Mouse (Mus musculus): ENCODE results near the gene Slc5a6.
"Not testable (repeated sequence)": the region's sequence is repeated elsewhere in the genome, so short reads cannot be mapped to it uniquely, and the experiment has no call there.

Gene Slc5a6

DNA sequence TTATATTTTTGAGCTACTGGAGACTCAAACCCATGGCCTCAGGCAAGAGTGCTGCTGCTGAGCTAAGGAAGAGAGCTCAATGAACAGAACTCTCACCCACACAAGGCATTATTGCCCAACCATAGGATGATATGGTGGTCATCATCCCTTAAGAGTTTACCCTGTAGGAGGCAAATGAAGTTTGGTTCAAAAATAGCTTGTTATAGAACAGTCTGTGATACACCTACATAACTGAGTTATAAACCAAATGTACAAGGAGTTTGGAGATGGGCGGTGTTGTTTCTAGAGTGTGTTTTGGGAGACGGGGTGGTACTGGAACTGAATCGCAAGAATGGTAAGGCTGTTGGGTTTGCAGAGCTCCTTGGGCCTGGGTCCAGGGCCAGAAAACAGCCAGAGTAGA, 21.1 kb upstream of the Slc5a6 start:
- no peak for DNase-seq (ENCODE audit: low spot score in 2 of 2)

DNA sequence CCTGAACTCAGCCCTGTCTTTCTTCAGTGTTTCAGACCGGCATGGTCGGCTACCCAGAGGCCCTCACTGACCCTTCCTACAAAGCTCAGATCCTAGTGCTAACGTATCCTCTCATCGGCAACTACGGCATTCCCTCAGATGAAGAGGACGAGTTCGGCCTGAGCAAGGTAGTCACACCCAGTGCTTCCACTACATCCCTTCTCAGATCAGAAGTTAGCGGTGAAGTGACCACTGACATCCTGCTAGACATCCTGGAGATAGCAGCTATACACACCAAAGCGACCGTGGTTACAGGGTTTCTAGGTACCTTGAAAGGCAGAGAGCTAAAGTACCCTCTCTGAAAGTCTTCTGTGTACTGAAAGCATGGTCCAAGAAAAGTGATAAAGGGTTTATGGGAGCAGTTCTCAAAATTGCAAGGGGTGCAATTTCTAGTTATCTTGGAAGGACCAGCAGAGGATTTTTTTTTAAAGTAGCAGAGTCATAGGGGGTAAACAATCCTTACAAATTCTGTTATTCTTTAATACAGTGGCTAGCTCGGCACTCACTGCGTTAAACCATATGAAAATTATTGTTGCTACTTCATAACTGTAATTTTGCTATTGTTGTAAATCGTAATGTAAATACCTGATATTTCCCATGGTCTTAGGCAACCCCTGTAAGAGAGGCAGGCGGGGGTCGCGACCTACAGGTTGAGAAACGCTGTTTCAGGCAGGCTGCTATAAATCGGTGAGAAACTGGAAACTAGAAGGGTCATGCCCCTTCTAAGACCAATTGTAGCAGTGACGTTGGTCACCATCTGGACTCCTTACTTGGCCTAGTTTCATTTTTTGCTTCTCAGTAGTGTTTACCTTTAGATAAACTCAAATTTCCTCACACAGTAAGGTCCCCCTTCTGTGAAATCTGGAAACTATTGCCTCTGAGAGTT, 6.8 kb upstream of the Slc5a6 start:
- DNase-seq (ENCODE audit: low spot score in 2 of 2) = no peak

DNA sequence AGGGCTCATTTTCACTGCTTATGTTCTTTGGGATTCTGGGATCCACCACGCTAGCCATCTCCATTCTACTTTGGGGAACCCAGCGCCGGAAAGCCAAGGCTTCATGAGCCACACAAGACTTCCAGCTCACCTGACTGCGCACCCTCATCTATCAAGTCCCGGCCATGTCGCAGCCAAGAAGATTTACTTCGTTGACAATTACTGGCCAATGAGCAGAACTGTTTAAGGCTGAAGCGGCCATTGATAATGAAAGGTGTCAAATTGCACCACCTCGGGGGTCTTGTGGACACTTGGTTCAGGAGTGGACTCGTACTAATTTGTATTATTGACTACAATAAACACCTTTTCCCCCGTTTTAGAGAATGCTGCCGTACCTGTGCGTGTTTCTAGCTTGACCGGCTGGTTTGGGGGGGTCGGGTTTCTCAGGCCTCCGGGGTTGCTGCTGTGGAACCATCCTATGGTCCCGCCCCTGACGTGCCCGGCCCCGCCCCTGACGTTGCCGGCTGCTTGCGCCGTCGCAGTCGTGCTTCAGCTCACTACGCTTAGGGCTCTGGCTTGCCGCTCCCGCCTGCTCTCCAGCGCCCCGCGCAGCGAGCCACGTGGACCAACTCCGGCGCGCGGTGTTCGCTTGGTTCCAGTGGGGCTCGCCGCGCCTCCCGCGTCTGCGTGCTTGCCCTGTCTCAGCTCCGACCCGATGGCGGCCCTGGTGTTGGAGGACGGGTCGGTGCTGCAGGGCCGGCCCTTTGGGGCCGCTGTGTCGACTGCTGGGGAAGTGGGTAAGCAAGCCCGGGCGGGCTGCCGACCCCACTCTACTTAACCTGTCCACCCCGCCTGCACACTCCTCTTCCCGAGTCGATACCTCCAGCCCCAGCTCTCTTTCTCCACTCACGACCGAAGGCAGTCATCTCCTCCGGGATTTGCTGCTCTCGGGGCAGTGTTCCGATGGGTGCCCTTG, 5.8 kb upstream of the Slc5a6 start, which contains the start of gene Cad:
TSS of gene Cad (plus strand) at position 520 of the 955 bp plus-strand sequence.
- DNase-seq (ENCODE audit: low spot score in 2 of 2) = peak; percentile 94 to 95

DNA sequence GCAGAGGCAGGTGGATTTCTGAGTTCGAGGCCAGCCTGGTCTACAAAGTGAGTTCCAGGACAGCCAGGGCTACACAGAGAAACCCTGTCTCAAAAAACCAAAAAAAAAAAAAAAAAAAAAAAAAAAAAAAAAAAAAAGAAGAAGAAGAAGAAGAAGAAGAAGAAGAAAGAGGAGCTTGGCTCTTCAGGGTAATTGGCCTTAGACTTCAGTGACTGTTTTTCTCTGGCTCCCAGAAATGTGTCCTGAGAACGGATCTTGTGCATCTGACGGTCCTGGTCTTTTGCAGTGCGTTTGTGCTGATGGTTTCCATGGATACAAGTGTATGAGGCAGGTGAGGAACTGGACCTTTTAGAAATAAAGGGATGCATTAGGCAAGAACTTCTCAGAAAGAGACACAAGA, 5.0 kb upstream of the Slc5a6 start:
- DNase-seq (ENCODE audit: low spot score in 2 of 2) = not testable (repeated sequence)

DNA sequence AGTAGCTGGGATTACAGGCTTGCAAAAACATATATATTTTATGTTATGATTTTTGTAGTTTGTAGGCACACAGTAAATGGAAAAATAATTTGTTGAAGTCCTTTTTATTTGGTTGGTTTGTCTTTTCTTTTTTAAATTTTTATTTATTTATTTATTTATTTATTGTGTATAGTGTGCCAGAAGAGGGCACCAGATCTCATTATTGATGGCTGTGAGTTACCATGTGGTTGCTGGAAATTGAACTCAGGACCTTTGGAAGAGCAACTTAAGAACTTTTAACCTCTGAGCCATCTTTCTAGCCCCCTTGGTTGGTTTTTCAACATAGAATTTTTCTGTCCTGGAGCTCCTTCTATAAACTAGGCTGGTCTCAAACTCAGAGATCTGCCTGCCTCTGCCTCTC, 1.7 kb upstream of the Slc5a6 start:
- no peak for DNase-seq (ENCODE audit: low spot score in 2 of 2)

DNA sequence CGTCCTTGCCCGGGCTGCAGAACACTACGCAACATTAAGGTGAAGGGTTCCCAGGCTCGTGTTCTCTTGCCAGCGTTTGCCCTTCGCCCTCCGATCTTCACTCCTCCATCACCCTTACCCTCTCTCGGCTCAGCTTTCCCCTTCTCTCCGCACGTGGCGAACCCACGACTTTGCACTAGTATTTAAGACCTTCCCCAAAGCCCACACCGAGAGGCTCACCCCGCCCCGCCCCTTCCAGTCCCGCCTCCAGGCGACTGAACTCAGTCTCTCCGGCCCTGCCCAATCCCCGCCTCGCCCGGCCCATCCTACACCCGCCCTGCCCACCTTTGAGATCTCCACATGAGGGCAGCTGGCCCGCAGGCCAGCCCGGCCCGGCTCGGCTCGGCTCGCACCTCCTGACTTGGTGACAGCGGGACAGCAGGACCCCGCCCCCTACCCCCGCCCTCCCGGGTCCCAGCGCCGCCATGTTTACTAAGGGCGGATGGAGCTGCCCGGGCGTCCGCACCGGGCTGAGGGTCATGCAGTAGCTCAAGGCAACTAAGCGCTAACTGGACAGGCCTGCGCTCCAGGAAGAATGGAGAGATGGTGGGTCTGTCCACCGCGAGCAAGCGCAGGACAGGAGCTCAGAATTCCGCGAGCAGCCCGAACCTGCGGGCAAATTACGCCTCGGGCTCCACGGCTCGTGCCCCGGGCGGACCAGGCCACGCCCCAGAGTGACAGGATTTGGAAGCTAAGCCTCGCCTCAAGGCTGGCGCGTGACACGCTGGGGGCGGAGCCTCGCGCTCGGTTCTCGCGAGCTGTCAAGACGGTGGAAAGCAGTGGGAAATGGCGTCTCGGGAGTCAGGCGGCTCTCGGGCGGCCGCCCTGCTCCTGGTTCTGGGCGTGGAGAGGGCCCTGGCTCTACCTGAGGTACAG, 619 bp downstream of the Slc5a6 start, which contains the start of gene Atraid:
TSS of gene Atraid (plus strand) at position 465 of the 915 bp plus-strand sequence.
- DNase-seq (ENCODE audit: low spot score in 2 of 2) = peak; percentile 97 to 99

DNA sequence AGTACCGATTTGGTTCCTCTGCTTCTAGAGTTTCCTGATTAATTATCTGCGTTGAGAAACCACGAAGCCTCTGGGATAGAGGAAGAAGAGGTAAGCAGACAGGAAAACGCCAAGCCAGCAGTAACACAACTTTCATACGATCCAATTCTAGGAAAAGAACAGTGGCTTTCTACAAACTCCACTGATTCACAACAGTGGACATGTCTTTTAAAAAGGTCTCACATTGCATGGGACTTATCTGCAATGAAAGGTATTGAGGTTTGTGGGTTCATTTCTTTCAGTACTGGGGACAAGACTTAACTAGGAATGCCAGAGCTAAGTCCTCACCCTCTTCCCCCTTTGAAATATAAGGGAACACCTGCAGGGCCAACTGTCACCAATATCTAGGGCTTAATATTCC, 1.6 kb downstream of the Slc5a6 start:
- no peak for DNase-seq (ENCODE audit: low spot score in 2 of 2)

DNA sequence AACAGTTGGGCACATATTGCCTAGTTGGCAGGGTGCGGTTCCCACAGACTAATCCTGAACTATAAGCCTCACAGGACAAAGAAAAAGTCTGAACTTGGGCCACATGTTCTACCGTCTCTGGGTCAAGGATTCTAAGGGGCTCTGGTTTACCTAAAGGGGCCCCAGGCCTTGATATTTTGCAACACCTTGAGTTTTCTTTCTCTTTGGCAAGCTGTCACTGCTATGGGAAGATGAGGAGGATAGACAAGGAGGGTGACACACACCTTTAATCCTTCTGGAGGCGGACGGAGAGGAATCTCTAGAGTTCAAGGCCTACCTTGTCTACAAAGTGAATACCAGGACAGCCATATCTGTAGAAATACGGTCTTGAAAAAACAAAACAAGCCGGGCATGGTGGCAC, 2.3 kb downstream of the Slc5a6 start:
- no peak for DNase-seq (ENCODE audit: low spot score in 2 of 2)

DNA sequence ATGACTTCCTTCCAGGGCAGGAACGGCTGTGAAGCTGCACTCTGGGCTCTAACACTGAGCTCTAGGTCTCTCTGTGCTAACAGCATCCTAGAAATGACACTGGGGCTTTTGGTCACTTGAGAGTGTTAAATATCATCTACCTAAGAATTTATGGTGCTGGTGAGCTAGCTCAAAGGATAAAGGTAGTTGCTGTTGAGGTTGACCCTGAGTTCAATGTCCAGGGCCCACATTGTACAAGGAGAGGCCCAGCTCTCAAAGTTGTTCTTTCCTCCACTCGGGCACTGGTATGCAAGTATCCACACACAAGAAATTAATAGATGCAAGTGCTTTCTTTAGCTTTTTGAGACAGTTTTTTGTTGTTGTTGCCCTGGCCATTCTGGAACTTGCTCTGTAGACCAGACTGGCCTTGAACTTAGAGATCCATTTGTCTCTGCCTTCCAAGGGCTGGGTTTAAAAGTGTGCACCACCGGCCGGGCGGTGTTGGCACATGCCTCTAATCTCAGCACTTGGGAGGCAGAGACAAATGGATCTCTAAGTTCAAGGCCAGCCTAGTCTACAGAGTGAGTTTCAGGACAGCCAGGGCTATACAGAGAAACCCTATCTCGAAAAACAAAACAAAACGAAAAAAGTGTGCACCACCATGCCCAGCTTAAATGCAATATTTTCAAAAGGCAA, 10.4 kb downstream of the Slc5a6 start:
- DNase-seq (ENCODE audit: low spot score in 2 of 2) = no peak

DNA sequence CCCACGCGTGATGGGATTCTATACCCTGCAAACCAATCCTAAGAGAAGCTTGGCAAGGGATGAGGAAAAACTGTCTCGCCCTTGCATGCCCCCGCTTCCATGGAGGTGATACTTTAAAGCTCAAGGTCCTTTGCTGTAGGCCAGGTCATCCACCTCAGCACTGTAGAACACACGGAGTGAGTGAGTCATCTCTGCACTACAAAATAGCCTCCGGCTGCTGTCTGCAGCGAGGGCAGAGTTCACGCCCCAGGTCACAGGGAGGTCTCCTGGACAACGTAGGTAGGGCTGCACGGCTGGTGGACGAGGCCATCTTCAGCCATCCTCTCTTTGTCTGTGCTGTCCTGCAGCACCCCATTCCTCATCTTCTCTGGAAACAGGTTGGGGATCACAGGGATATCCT, 12.2 kb downstream of the Slc5a6 start:
- DNase-seq (ENCODE audit: low spot score in 2 of 2) = not testable (repeated sequence)

DNA sequence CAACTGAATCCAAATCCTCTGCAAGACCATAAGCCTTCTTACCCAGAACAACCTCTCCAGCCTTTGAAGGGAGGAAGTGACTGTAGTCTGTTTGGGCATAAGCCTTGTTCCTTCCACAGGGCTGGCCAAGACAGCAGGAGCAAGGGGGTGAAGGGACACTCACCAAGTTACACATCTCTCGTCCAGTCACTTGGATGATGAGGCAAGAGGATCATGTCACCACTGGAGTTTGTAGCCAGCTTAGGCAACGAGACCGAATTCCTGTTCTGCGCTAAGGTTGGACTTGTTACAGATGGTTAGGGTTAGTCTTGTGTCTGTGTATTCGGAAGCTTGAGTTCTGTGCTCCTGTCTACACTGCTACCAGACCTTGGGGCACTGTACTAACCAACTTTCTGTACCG, 14.1 kb downstream of the Slc5a6 start:
- DNase-seq (ENCODE audit: low spot score in 2 of 2) = no peak

DNA sequence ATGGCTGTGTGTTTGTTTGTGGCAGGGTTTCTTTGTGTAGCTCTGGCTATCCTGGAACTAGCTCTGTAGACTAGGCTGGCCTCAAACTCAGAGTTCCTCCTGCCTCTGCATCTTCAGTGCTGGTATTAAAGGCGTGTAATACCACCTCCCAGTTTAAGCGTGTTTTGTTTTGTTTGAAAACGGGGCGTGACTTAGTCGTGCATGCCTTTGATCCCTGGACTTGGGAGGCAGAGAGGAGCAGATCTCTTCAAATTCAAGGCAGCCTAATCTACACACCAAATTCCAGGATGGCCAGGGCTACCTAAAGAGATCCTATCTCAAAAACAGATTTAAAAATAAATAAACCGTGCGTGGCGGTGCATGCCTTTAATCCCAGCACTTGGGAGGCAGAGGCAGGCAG, 17.2 kb downstream of the Slc5a6 start:
- no peak for DNase-seq (ENCODE audit: low spot score in 2 of 2)

DNA sequence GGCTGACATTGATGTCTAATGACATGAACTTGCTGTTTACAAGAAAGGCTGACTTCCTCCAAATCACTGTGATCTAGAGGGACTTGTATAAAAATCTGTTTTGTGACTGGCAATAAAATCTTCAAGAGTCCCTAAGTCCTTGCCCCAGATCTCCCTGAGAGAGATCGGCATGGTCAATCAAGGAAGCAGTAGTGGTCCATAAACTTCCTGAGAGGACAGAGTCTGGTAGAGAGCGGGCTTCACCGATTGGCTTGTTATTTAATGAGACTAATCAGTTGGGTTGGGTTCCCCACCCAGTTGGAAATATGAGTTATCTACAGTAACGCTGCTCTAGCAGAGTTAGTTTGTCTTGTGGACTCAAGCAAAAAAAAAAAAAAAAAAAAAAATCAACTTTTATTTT, 17.8 kb downstream of the Slc5a6 start:
- no peak for DNase-seq (ENCODE audit: low spot score in 2 of 2)

DNA sequence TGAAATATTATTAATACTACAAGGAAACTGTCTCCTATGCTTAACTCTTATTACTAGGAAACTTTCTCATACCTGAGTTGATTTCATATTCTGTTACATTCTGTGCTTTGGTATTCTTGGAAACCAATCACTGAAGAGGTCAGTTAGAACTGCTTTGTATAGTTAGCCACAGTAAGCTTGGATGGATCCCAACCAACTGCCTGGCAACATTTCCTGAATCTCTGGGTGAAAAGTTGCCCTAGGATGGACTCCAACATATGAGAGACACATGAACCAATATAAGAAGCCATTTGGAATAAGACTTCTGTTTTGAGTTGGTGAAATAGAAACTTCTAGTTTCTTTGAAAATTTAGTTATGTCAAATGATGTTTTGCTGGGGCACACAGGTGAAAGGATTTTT, 24.1 kb downstream of the Slc5a6 start:
- no peak for DNase-seq (ENCODE audit: low spot score in 2 of 2)

DNA sequence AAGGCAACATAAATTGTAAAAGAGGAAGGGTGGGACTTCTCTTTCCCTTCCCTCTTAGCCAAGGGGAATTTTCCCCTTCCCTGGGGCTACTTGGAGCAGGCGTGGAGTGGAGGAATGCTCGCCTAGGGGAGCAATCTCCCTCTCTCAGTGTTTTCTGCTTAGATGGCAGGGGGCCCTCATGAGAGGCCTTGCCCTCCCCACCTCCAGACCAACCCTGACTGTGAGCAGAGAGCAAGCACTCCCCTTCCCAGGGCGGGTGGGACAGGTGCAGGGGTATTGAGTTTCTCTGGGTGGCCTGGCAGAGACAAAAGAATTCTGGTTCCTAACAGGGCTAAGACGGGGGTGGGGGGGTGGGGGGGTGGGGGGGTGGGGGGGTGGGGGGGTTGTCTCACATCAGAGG, 25.5 kb downstream of the Slc5a6 start:
- DNase-seq (ENCODE audit: low spot score in 2 of 2) = no peak

DNA sequence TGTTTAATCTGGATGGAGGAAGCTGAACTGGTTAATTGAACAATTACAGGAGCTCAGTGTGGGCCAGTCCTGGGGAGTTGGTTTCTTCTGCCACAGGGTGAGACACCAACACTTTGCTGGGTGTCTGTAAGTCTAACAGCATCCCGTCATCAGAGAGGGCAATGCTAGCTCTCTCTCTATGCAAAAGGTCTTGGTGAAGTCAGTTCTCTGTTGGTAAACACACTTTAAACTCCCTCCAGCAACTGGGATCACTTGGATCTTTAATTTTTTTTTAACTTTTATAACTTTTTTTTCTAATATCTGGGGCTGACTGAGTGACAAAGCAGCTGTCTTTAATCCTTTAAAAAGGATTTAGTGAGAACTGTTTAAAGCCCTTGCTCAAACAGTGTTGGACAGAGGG, 26.0 kb downstream of the Slc5a6 start:
- no peak for DNase-seq (ENCODE audit: low spot score in 2 of 2)

DNA sequence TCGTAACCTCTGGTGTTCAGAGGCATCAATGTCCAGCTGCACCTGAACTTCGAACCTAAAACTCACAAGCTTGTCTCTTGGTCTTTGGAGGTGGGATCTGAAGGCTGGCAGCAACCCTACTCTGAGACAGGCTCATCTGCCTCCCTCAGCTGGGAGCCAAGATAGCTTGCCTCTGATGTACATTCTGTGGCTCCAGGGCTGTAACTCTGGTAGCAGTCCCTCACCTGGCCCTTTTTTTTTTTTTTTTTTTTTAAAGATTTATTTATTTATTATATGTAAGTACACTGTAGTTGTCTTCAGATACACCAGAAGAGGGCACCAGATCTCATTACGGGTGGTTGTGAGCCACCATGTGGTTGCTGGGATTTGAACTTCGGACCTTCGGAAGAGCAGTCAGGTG, 26.9 kb downstream of the Slc5a6 start:
- not testable (repeated sequence) for DNase-seq (ENCODE audit: low spot score in 2 of 2)

DNA sequence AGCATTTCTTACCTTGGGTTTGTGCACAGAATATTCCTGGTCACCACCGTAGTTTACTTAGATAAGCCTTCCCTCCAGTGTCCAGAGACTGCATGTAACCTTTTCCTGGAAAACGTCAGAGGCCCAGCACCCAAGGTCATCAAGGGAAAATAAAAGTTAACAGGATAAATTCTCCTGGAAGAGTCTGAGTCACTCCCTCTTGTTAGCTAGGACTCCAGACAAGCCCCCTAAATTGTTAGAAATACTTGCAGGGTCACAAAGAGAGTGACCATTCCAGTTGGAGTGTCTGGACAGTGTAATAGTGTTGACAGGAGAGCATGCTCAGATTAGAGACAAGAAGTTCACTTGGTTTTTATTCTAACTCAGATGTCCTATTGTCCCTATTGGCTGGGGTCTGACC, 32.8 kb downstream of the Slc5a6 start:
- no peak for DNase-seq (ENCODE audit: low spot score in 2 of 2)

DNA sequence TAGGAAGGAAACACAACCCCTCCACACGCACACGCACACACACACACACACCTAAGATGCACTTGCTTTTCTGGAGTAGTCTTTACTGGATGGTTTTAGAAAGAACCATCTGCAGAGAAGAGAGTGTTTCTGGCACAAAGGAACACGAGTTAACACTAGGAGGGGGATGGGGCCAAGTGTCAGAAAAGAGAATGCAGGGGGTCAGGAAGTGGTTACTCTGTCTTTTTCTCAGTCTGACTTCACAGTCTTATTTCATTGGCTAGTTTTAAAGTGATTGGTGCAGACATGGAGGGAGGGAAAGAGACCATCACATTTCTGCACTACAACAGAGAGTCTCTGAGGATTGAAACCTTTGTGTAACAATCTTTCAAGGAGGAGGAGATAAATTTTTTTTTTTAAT, 36.0 kb downstream of the Slc5a6 start:
- DNase-seq (ENCODE audit: low spot score in 2 of 2) = no peak

DNA sequence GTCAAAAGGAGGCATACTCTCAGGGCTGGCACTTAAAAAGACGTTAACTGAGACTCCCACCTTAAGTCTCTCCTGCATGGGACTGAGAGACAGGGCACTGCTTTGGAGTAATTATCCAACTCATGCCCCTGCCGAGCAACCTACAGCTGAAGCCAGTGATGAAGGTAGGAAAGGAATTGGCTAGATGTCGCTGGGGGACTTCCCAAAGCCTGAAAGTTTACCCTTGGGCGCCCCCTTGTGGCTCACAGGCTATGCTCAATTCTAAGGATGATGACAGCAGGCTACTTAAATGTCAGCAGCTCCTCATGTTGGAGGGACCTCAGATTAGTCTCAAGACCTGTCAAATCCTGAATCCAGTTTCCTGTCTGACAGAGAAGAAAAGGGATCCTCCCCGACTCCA, 44.5 kb downstream of the Slc5a6 start:
- DNase-seq (ENCODE audit: low spot score in 2 of 2) = peak; percentile 91 to 94

DNA sequence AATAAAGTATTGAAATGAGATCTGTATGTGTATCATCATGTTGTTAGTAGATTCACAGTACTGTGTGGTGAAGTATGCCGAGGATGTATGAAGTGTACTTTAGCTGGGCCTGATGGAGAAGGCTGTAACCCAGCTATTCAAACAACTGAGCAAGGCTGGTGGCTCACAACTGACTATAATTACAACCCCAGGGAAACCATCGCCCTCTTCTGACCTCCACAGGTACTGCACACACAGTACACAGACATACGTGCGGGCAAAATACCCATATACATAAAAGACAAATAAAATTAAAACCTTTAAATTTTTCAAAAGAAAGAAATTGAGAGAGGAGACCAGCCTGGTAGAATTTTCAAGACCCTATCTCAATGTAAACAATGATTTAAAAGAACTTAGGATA, 47.2 kb downstream of the Slc5a6 start:
- no peak for DNase-seq (ENCODE audit: low spot score in 2 of 2)
